Mouse (Mus musculus) MEL (cell line): ENCODE data around the gene Cxcr5. TPM values are rescaled to one million over a fixed set of nuclear protein-coding genes. Genes with fewer than 3 reads are reported as not detected.

ENCODE experiments used
- DNase-seq: peaks from one replicate; pipeline ENCODE4 v3.0.0; 2011; ENCODE audit warnings: low read depth, low spot score
- H3K27ac ChIP-seq: 2 replicates; pipeline ENCODE4 v1.5.1; 2012; ENCODE audit warnings: low read depth, mild to moderate bottlenecking, control low read depth, low read length, moderate library complexity; ENCODE audit not compliant: control insufficient read depth
- H3K27me3 ChIP-seq, 2 experiments: fragments of 150-350 bp in 1 of 2; sonication (generic) in 1 of 2; 2 replicates each; pipeline ENCODE4 v1.6.1; 2012; ENCODE audit warnings: low read length in 2 of 2, mild to moderate bottlenecking in 2 of 2, improper control_type of control experiment in 1 of 2, moderate library complexity in 1 of 2; ENCODE audit not compliant: insufficient read depth in 2 of 2, control insufficient read depth in 1 of 2
- H3K36me3 ChIP-seq, 2 experiments: 2 replicates each; pipeline ENCODE4 v1.6.1; 2012 to 2014; ENCODE audit warnings: low read length in 2 of 2, improper control_type of control experiment in 1 of 2, inconsistent platforms in 1 of 2, mild to moderate bottlenecking in 1 of 2; ENCODE audit not compliant: insufficient read depth in 2 of 2, control insufficient read depth in 1 of 2
- H3K4me1 ChIP-seq, 2 experiments: fragments of 150-350 bp in 1 of 2; sonication (generic) in 1 of 2; 2 replicates each; pipeline ENCODE4 v1.6.1; 2012; ENCODE audit warnings: low read length in 2 of 2, improper control_type of control experiment in 1 of 2, mild to moderate bottlenecking in 1 of 2; ENCODE audit not compliant: insufficient read depth in 2 of 2, control insufficient read depth in 1 of 2
- H3K4me3 ChIP-seq, 2 experiments: fragments of 150-350 bp in 1 of 2; sonication (generic) in 1 of 2; 2 replicates each; pipeline ENCODE4 v1.5.1; 2012; ENCODE audit warnings: low read depth in 2 of 2, low read length in 2 of 2, mild to moderate bottlenecking in 2 of 2, moderate library complexity in 2 of 2, control low read depth in 1 of 2, improper control_type of control experiment in 1 of 2; ENCODE audit not compliant: control insufficient read depth in 1 of 2, insufficient read depth in 1 of 2
- H3K79me2 ChIP-seq: 2 replicates; pipeline ENCODE4 v1.6.1; 2012; ENCODE audit warnings: mild to moderate bottlenecking, low read length, moderate library complexity; ENCODE audit not compliant: control insufficient read depth, poor library complexity, insufficient read depth
- H3K9ac ChIP-seq: 2 replicates; pipeline ENCODE4 v1.6.1; 2012; ENCODE audit warnings: low read depth, mild to moderate bottlenecking, control low read depth, low read length, moderate library complexity; ENCODE audit not compliant: control insufficient read depth, poor library complexity, severe bottlenecking
- H3K9me3 ChIP-seq: fragments of 150-350 bp; sonication (generic); replicated peaks from 2 replicates; pipeline ENCODE4 v1.6.1; 2012; ENCODE audit warnings: mild to moderate bottlenecking, low read length, improper control_type of control experiment, moderate library complexity; ENCODE audit not compliant: insufficient read depth
- CHD2 ChIP-seq: IDR thresholded peaks from 2 replicates; pipeline ENCODE4 v1.6.1; 2011; ENCODE audit warnings: low read length, improper control_type of control experiment
- CTCF ChIP-seq, 3 experiments: IDR thresholded peaks in 2 of 3; conservative IDR thresholded peaks in 1 of 3; 2 replicates each; pipeline ENCODE4 v1.5.1; 2011 to 2012; ENCODE audit warnings: low read length in 3 of 3, low read depth in 2 of 3, mild to moderate bottlenecking in 2 of 3, improper control_type of control experiment in 1 of 3, inconsistent platforms in 1 of 3, mixed read lengths in 1 of 3, moderate library complexity in 1 of 3; ENCODE audit not compliant: control insufficient read depth in 1 of 3, insufficient read depth in 1 of 3, poor library complexity in 1 of 3, severe bottlenecking in 1 of 3
- ETS1 ChIP-seq: IDR thresholded peaks from 2 replicates; pipeline ENCODE4 v1.6.1; 2012; ENCODE audit warnings: low read depth, mild to moderate bottlenecking, inconsistent platforms, low read length, improper control_type of control experiment, moderate library complexity
- GABPA ChIP-seq: IDR thresholded peaks from 2 replicates; pipeline ENCODE4 v1.6.1; 2012; ENCODE audit warnings: low read depth, mild to moderate bottlenecking, inconsistent platforms, low read length, improper control_type of control experiment, moderate library complexity
- GATA1 ChIP-seq: IDR thresholded peaks from 2 replicates; pipeline ENCODE4 v1.6.1; 2011; ENCODE audit warnings: low read depth, low read length, improper control_type of control experiment
- JUND ChIP-seq: IDR thresholded peaks from 2 replicates; pipeline ENCODE4 v1.6.1; 2011; ENCODE audit warnings: low read depth, mild to moderate bottlenecking, improper control_type of control experiment, low read length
- MAFK ChIP-seq: IDR thresholded peaks from 2 replicates; pipeline ENCODE4 v1.6.1; 2011; ENCODE audit warnings: low read depth, mild to moderate bottlenecking, low read length, improper control_type of control experiment, borderline replicate concordance
- MEF2A ChIP-seq: IDR thresholded peaks from 2 replicates; pipeline ENCODE4 v1.6.1; 2014; ENCODE audit warnings: low read depth, mild to moderate bottlenecking, inconsistent platforms, low read length, improper control_type of control experiment; ENCODE audit not compliant: poor library complexity, insufficient replicate concordance, severe bottlenecking; ENCODE audit errors: extremely low read depth
- MXI1 ChIP-seq: IDR thresholded peaks from 2 replicates; pipeline ENCODE4 v1.6.1; 2011; ENCODE audit warnings: mild to moderate bottlenecking, low read depth, low read length, improper control_type of control experiment
- MYC ChIP-seq: IDR thresholded peaks from 2 replicates; pipeline ENCODE4 v1.6.1; 2011; ENCODE audit warnings: low read depth, mild to moderate bottlenecking, low read length, improper control_type of control experiment, moderate library complexity
- NELFE ChIP-seq: IDR thresholded peaks from 2 replicates; pipeline ENCODE4 v1.6.1; 2011; ENCODE audit warnings: low read depth, low read length, improper control_type of control experiment
- POLR2AphosphoS2 ChIP-seq: IDR thresholded peaks from 2 replicates; pipeline ENCODE4 v1.6.1; 2011; ENCODE audit warnings: low read length, improper control_type of control experiment
- RCOR1 ChIP-seq: IDR thresholded peaks from 2 replicates; pipeline ENCODE4 v1.6.1; 2012; ENCODE audit warnings: low read depth, mild to moderate bottlenecking, inconsistent platforms, low read length, improper control_type of control experiment
- TAL1 ChIP-seq: IDR thresholded peaks from 2 replicates; pipeline ENCODE4 v1.6.1; 2012; ENCODE audit warnings: mild to moderate bottlenecking, inconsistent platforms, low read length, moderate library complexity, mixed read lengths
- TBP ChIP-seq: IDR thresholded peaks from 2 replicates; pipeline ENCODE4 v1.8.0; 2011; ENCODE audit warnings: low read depth, low read length, improper control_type of control experiment
- ZC3H11A ChIP-seq: IDR thresholded peaks from 2 replicates; pipeline ENCODE4 v1.6.1; 2012; ENCODE audit warnings: low read depth, mild to moderate bottlenecking, inconsistent platforms, low read length, improper control_type of control experiment
- ZMIZ1 ChIP-seq: IDR thresholded peaks from 2 replicates; pipeline ENCODE4 v1.6.1; 2012; ENCODE audit warnings: low read depth, mild to moderate bottlenecking, inconsistent platforms, low read length, improper control_type of control experiment, moderate library complexity
- polyA plus RNA-seq, 2 experiments: library from polyadenylated mRNA; stranded (reverse) in 1 of 2; unstranded in 1 of 2; fragments of >175 nt in 1 of 2; fragments of >200 nt in 1 of 2; gene quantifications; 2 replicates each; pipeline versions ENCODE4 v1.2.1 to v1.2.4; 2012; ENCODE audit warnings: low replicate concordance in 2 of 2, low read depth in 1 of 2; ENCODE audit not compliant: insufficient read length in 2 of 2, insufficient read depth in 1 of 2, missing spikeins in 1 of 2
- total RNA-seq: library from RNA; depleted of rRNA; stranded (reverse); fragments of 300-350 nt; gene quantifications from 2 replicates; pipeline ENCODE4 v1.2.3, GENCODE M21; 2012

Gene Cxcr5
- total and polyA plus RNA-seq, 3 experiments, result 0.18 TPM; not detected in 2

GRCm38 (mm10) chr9:44507345-44507744, 54.3 kb downstream of the Cxcr5 start:
- H3K9ac ChIP-seq, result no peak overlapping the region
- H3K27ac ChIP-seq, result no peak overlapping the region
- no peak overlapping the region for H3K4me3 ChIP-seq
- H3K9me3 ChIP-seq, result no peaks in the 10 kb centered on the region
- H3K36me3 ChIP-seq, result peaks cover 0 to 4% of the 10 kb centered on the region in 2 experiments; a peak in 1 of 4 replicates
- H3K27me3 ChIP-seq, result no peaks in the 10 kb centered on the region
- TF ChIP-seq MXI1 (no peak), CHD2 (no peak), JUND (no peak), ZMIZ1 (no peak), ETS1 (no peak), MEF2A (no peak), GABPA (no peak), TAL1 (no peak), TBP (no peak), ZC3H11A (no peak), MYC (no peak), GATA1 (no peak), RCOR1 (no peak), POLR2AphosphoS2 (no peak)
- no peak for DNase-seq
- peaks cover 0 to 6% of the 10 kb centered on the region in 2 experiments; a peak in 2 of 4 replicates for H3K4me1 ChIP-seq
- H3K79me2 ChIP-seq, result no peaks in the 10 kb centered on the region

GRCm38 (mm10) chr9:44506566-44506965, 55.1 kb downstream of the Cxcr5 start:
- Histone ChIP-seq H3K4me1 (no peaks in the 10 kb centered on the region), H3K36me3 (no peaks in the 10 kb centered on the region)
- TF ChIP-seq MAFK, result no peak
- TF ChIP-seq NELFE, result no peak
- no peak for TF ChIP-seq CTCF (IDR thresholded peaks at IDR 0.05 in 2 of 3, conservative IDR thresholded peaks at IDR 0.05 in 1 of 3; ENCODE audit: control insufficient read depth in 1 of 3, insufficient read depth in 1 of 3, low read depth in 2 of 3, low read length in 3 of 3, poor library complexity in 1 of 3, severe bottlenecking in 1 of 3)
- no peak for TF ChIP-seq MXI1
- TF ChIP-seq, all 39 proteins: peak for 0

More at GRCm38 (mm10) chr9:44506566-44506965, 55.1 kb downstream of the Cxcr5 start:
- Histone ChIP-seq H3K27ac (no peak overlapping the region), H3K4me3 (no peak overlapping the region), H3K9ac (no peak overlapping the region), H3K79me2 (no peaks in the 10 kb centered on the region), H3K9me3 (no peaks in the 10 kb centered on the region), H3K27me3 (no peaks in the 10 kb centered on the region)
- DNase-seq, result no peak
